15 mouse cellular contexts compared by ENCODE assay signal in the genomic region with DNA sequence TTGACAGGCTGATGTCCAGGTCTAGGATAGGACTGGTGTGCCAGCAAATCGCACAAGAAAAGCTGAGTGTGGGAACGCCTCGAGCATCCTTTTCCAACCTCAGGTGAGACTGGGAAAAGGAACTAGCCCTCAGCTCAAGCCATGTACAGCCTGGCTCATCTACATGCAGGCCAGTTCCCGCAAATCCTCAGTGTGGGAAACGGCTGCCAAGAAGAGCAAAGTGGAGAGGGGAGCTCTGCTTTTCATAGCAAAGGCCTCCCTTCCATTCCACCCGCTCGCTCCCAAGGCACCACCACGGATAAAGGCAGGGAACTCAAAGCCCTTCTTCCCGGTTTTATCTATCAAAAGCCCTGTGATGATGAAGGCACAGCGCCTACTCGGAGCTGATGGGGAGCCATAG. TPM values are rescaled to one million over a fixed set of nuclear protein-coding genes. Genes with fewer than 3 reads are reported as not detected.
DNase-seq lines count a peak whose midpoint lies in the region; ATAC-seq and TF ChIP-seq lines count a peak whose summit lies in the region.
"Had no signal": no experiment of that assay in that cellular context is flagged by ENCODE, and none has a peak within 500 bp of the region (broad histone marks: within the 10 kb centered on the region; RNA-seq: fewer than 3 reads in every experiment).

No protein-coding gene starts in this region.

- peaks cover 68% of the 10 kb centered on the region for H3K4me1 ChIP-seq in kidney, embryonic 15.5 days
- H3K4me1 ChIP-seq in kidney, adult 2 months (ENCODE audit: control insufficient read depth, insufficient read depth, low read length): peaks cover 12% of the 10 kb centered on the region; the same call in 1 of the 2 replicates

- 0 out of 2 replicates have a peak overlapping the region, but pooled peaks have one; percentile 14 for H3K27ac ChIP-seq in kidney, embryonic 15.5 days
- no peak overlapping the region for H3K27ac ChIP-seq in kidney, adult 2 months (ENCODE audit: insufficient read depth, low read depth, low read length)
- H3K27ac ChIP-seq: limb, embryonic 15.5 days had no signal

- no peak overlapping the region for H3K4me3 ChIP-seq in kidney, embryonic 15.5 days (replicated peaks)
- H3K4me3 ChIP-seq in kidney, adult 2 months (ENCODE audit: insufficient read depth, low read depth, low read length): no peak overlapping the region
- H3K4me3 ChIP-seq: limb, embryonic 15.5 days had no signal

- TF ChIP-seq CTCF in kidney, adult 2 months (conservative IDR thresholded peaks at IDR 0.05; ENCODE audit: insufficient read depth, insufficient read length, low read depth, low read length): no peak

- H3K9me3 ChIP-seq in kidney, embryonic 15.5 days (replicated peaks): no peaks in the 10 kb centered on the region
- H3K9me3 ChIP-seq: limb, embryonic 15.5 days had no signal

- peaks cover 7% of the 10 kb centered on the region for H3K27me3 ChIP-seq in kidney, embryonic 15.5 days
- H3K27me3 ChIP-seq in kidney, adult 2 months (replicated peaks; ENCODE audit: control insufficient read depth, insufficient read depth, low read length): no peaks in the 10 kb centered on the region
- H3K27me3 ChIP-seq: Patski had no signal

- peak; percentile 6 for DNase-seq in cerebellum, adult 11-12 months
- DNase-seq in cerebellum, adult 9-11 months: no peak
- DNase-seq in kidney, adult 8-10 months: no peak
- peak; percentile 34 for DNase-seq in testis, postnatal 10 days (ENCODE audit: low spot score)
- no peak for DNase-seq in testis, postnatal 14 days (ENCODE audit: low spot score)
- no peak for DNase-seq in kidney, adult 2 months
- DNase-seq: cerebellum, adult 18-20 months; embryo, embryonic 11 days; heart, postnatal 36 days; lung, postnatal 14 days; thymus, adult 18-20 months had no signal

- no peak overlapping the region for H3K4me2 ChIP-seq in kidney, embryonic 15.5 days
- H3K4me2 ChIP-seq: limb, embryonic 15.5 days had no signal

- H3K36me3 ChIP-seq in kidney, embryonic 15.5 days: peaks cover 28% of the 10 kb centered on the region
- no peaks in the 10 kb centered on the region for H3K36me3 ChIP-seq in kidney, adult 2 months (ENCODE audit: control insufficient read depth, insufficient read depth, low read length)
- H3K36me3 ChIP-seq: limb, embryonic 15.5 days had no signal

- no peak overlapping the region for H3K9ac ChIP-seq in kidney, embryonic 15.5 days
- H3K9ac ChIP-seq: limb, embryonic 15.5 days had no signal

- ATAC-seq in kidney, embryonic 15.5 days (replicated peaks; ENCODE audit: low FRiP score): no peak
- no peak for ATAC-seq in megakaryocyte-erythroid progenitor cell, adult 5-6 weeks (replicated peaks; ENCODE audit: low FRiP score, low TSS enrichment, poor library complexity, severe bottlenecking)
- ATAC-seq: Patski had no signal

- 81% methylated on average over 11 of the region's 11 CpGs for WGBS in kidney, embryonic 15.5 days
- 86% methylated on average over 11 of the region's 11 CpGs for WGBS in kidney, adult 2 months

- TF ChIP-seq POLR2A in kidney, adult 2 months (IDR thresholded peaks at IDR 0.05; ENCODE audit: low read depth, low read length): no peak

RNA-seq across cellular contexts. Expression of a gene that starts 5.7 kb away (rescaled TPM):
- polyA plus RNA-seq in kidney, embryonic 15.5 days (2015; fragmentation: Nextera tagmentation; extraction: Ambion mirVana): 12.5 and 12.7 TPM in 2 replicates
- total RNA-seq in megakaryocyte-erythroid progenitor cell, adult 5-6 weeks (2014; fragmentation: Nextera tagmentation): 57.8 and 68.4 TPM in 2 replicates
- total RNA-seq in megakaryocyte-erythroid progenitor cell, adult 5-6 weeks (2017): 66.9 and 100 TPM in 2 replicates
- 5.4 and 6.6 TPM in 2 replicates for polyA plus RNA-seq in kidney, adult 2 months (2012; rRNA removed)

Comparison
In these comparisons a context has a peak if more than half of its experiments do, and no peak if none do; other contexts are left out.
1. DNase-seq: peak in cerebellum, adult 11-12 months (single experiment) and testis, postnatal 10 days (single experiment); none in cerebellum, adult 9-11 months (single experiment), kidney, adult 8-10 months (0 of 2), testis, postnatal 14 days (single experiment) and kidney, adult 2 months (single experiment).